ENCODE assay signal across 11 mouse cellular contexts in genomic region chr8:77488215-77488606, GRCm38 (mm10). TPM values are rescaled to one million over a fixed set of nuclear protein-coding genes. Genes with fewer than 3 reads are reported as not detected.
DNase-seq lines count a peak whose midpoint lies in the region; ATAC-seq and TF ChIP-seq lines count a peak whose summit lies in the region.
"Had no signal": no experiment of that assay in that cellular context is flagged by ENCODE, and none has a peak within 500 bp of the region (broad histone marks: within the 10 kb centered on the region; RNA-seq: fewer than 3 reads in every experiment).

No protein-coding gene starts in this region.

- WGBS in heart, embryonic 14.5 days: 14% methylated on average over 4 of the region's 4 CpGs
- WGBS in lung, embryonic 14.5 days: 21% methylated on average over 4 of the region's 4 CpGs
- 32% methylated on average over 4 of the region's 4 CpGs for WGBS in intestine, embryonic 16.5 days
- WGBS in stomach, embryonic 14.5 days: 7% methylated on average over 4 of the region's 4 CpGs
- 83% methylated on average over 4 of the region's 4 CpGs for WGBS in forebrain, embryonic 10.5 days

- no peak overlapping the region for H3K4me3 ChIP-seq in heart, embryonic 14.5 days (ENCODE audit: control insufficient read depth in 1 of 2, insufficient read depth in 1 of 2, low read depth in 1 of 2, low read length in 2 of 2)
- H3K4me3 ChIP-seq in lung, embryonic 14.5 days (ENCODE audit: low read depth, low read length): no peak overlapping the region
- no peak overlapping the region for H3K4me3 ChIP-seq in intestine, embryonic 16.5 days (ENCODE audit: low read length)
- H3K4me3 ChIP-seq in stomach, embryonic 14.5 days (ENCODE audit: low read depth, low read length): no peak overlapping the region
- H3K4me3 ChIP-seq in forebrain, embryonic 10.5 days: no peak overlapping the region
- H3K4me3 ChIP-seq: erythroblast, embryonic 14.5 days had no signal

- DNase-seq in heart, adult 9 months (ENCODE audit: low spot score in 2 of 2): no peak
- peak; percentile 88 for DNase-seq in lung, embryonic 14.5 days
- DNase-seq in lung, postnatal 36 days: no peak
- no peak for DNase-seq in forebrain, embryonic 10.5 days (ENCODE audit: extremely low spot score, low spot score)
- DNase-seq: adrenal gland, adult 8-10 months; cerebellum, postnatal 36 days; spleen, adult 18-20 months had no signal

- H3K36me3 ChIP-seq in heart, embryonic 14.5 days (ENCODE audit: control insufficient read depth, insufficient read depth, low read length): no peaks in the 10 kb centered on the region
- H3K36me3 ChIP-seq in lung, embryonic 14.5 days (ENCODE audit: insufficient read depth): no peaks in the 10 kb centered on the region
- no peaks in the 10 kb centered on the region for H3K36me3 ChIP-seq in intestine, embryonic 16.5 days (ENCODE audit: control insufficient read depth, insufficient read depth, low read length)
- no peaks in the 10 kb centered on the region for H3K36me3 ChIP-seq in stomach, embryonic 14.5 days (ENCODE audit: control insufficient read depth, insufficient read depth, low read length)
- no peaks in the 10 kb centered on the region for H3K36me3 ChIP-seq in forebrain, embryonic 10.5 days (replicated peaks)

- peak overlapping the region; percentile 42 to 54 for H3K27ac ChIP-seq in heart, embryonic 14.5 days (replicated peaks in 1 of 2; ENCODE audit: control insufficient read depth in 1 of 2, insufficient read depth in 1 of 2, low read depth in 2 of 2, low read length in 2 of 2)
- H3K27ac ChIP-seq in lung, embryonic 14.5 days (ENCODE audit: low read depth): peak overlapping the region; percentile 75
- peak overlapping the region; percentile 84 for H3K27ac ChIP-seq in intestine, embryonic 16.5 days (ENCODE audit: low read length)
- H3K27ac ChIP-seq in stomach, embryonic 14.5 days (ENCODE audit: low read length): peak overlapping the region; percentile 92
- H3K27ac ChIP-seq in forebrain, embryonic 10.5 days: no peak overlapping the region

- ATAC-seq in heart, embryonic 14.5 days (ENCODE audit: insufficient number of reproducible peaks, insufficient read depth, low FRiP score, low read depth): no peak
- peak; percentile 67 for ATAC-seq in lung, embryonic 14.5 days (ENCODE audit: insufficient read depth)
- ATAC-seq in intestine, embryonic 16.5 days: peak; percentile 47
- peak; percentile 35; the same call in 1 of the 2 replicates for ATAC-seq in stomach, embryonic 14.5 days (ENCODE audit: insufficient number of reproducible peaks, insufficient read depth, low FRiP score, low read depth)

- TF ChIP-seq CTCF in lung, embryonic 14.5 days (IDR thresholded peaks at IDR 0.05; ENCODE audit: low read depth): no peak

- no peak overlapping the region for H3K4me2 ChIP-seq in heart, embryonic 14.5 days (ENCODE audit: low read length)
- 0 out of 2 replicates have a peak overlapping the region, but pooled peaks have one; percentile 2 for H3K4me2 ChIP-seq in lung, embryonic 14.5 days
- no peak overlapping the region; the same call in 1 of the 2 replicates for H3K4me2 ChIP-seq in intestine, embryonic 16.5 days (ENCODE audit: low read depth, low read length)
- H3K4me2 ChIP-seq in stomach, embryonic 14.5 days (replicated peaks; ENCODE audit: low read depth, low read length): no peak overlapping the region

- H3K9me3 ChIP-seq in heart, embryonic 14.5 days (ENCODE audit: control insufficient read depth, low read length): no peaks in the 10 kb centered on the region
- H3K9me3 ChIP-seq in lung, embryonic 14.5 days (ENCODE audit: low read depth, low read length): no peaks in the 10 kb centered on the region
- H3K9me3 ChIP-seq in intestine, embryonic 16.5 days (ENCODE audit: control insufficient read depth, low read length): no peaks in the 10 kb centered on the region
- H3K9me3 ChIP-seq in stomach, embryonic 14.5 days (ENCODE audit: control insufficient read depth, low read depth, low read length): no peaks in the 10 kb centered on the region
- H3K9me3 ChIP-seq in forebrain, embryonic 10.5 days: no peaks in the 10 kb centered on the region

- H3K4me1 ChIP-seq in heart, embryonic 14.5 days (ENCODE audit: control insufficient read depth in 2 of 2, insufficient read depth in 2 of 2, low read length in 2 of 2): peaks cover 49 to 87% of the 10 kb centered on the region in 2 experiments
- H3K4me1 ChIP-seq in lung, embryonic 14.5 days (ENCODE audit: insufficient read depth): peaks cover 49% of the 10 kb centered on the region
- peaks cover 69% of the 10 kb centered on the region for H3K4me1 ChIP-seq in intestine, embryonic 16.5 days (ENCODE audit: control insufficient read depth, insufficient read depth, low read length)
- peaks cover 66% of the 10 kb centered on the region for H3K4me1 ChIP-seq in stomach, embryonic 14.5 days (ENCODE audit: control insufficient read depth, insufficient read depth, low read length)
- H3K4me1 ChIP-seq in forebrain, embryonic 10.5 days: peaks cover 30% of the 10 kb centered on the region

- H3K27me3 ChIP-seq in heart, embryonic 14.5 days (ENCODE audit: control insufficient read depth, insufficient read depth, low read length): no peaks in the 10 kb centered on the region
- no peaks in the 10 kb centered on the region for H3K27me3 ChIP-seq in lung, embryonic 14.5 days (ENCODE audit: insufficient read depth, low read length)
- no peaks in the 10 kb centered on the region for H3K27me3 ChIP-seq in intestine, embryonic 16.5 days (replicated peaks; ENCODE audit: control insufficient read depth, insufficient read depth, low read length)
- no peaks in the 10 kb centered on the region for H3K27me3 ChIP-seq in stomach, embryonic 14.5 days (ENCODE audit: control insufficient read depth, insufficient read depth, low read length)
- no peaks in the 10 kb centered on the region for H3K27me3 ChIP-seq in forebrain, embryonic 10.5 days (ENCODE audit: poor library complexity, severe bottlenecking)

- H3K9ac ChIP-seq in heart, embryonic 14.5 days (ENCODE audit: low read length): peak overlapping the region; percentile 36; the same call in 1 of the 2 replicates
- no peak overlapping the region for H3K9ac ChIP-seq in lung, embryonic 14.5 days
- H3K9ac ChIP-seq in intestine, embryonic 16.5 days (ENCODE audit: low read depth, low read length): no peak overlapping the region
- H3K9ac ChIP-seq in stomach, embryonic 14.5 days (replicated peaks; ENCODE audit: low read depth, low read length): no peak overlapping the region

RNA-seq across cellular contexts. Expression of gene Arhgap10, which starts 29.5 kb away (rescaled TPM):
- 24.2 and 26.2 TPM in 2 replicates for polyA plus RNA-seq in heart, embryonic 14.5 days (2014; fragmentation: Nextera tagmentation; extraction: Ambion mirVana)
- polyA plus RNA-seq in lung, embryonic 14.5 days (2014; fragmentation: Nextera tagmentation; extraction: Ambion mirVana): 23.2 and 23.5 TPM in 2 replicates
- polyA plus RNA-seq in intestine, embryonic 16.5 days (2015; fragmentation: Nextera tagmentation; extraction: Ambion mirVana): 28.9 and 29.6 TPM in 2 replicates
- 34.6 and 38.2 TPM in 2 replicates for polyA plus RNA-seq in stomach, embryonic 14.5 days (2014; fragmentation: Nextera tagmentation; extraction: Ambion mirVana)
- 20.9 and 21.0 TPM in 2 replicates for polyA plus RNA-seq in forebrain, embryonic 10.5 days (2016; fragmentation: Nextera tagmentation; extraction: Ambion mirVana)
